Mouse (Mus musculus): ENCODE measurements around the gene Iqcg. TPM values are rescaled to one million over a fixed set of nuclear protein-coding genes. Genes with fewer than 3 reads are reported as not detected.
"Not testable (repeated sequence)": the region's sequence is repeated elsewhere in the genome, so short reads cannot be mapped to it uniquely, and the experiment has no call there.

Gene Iqcg
- total RNA-seq, 1 experiment, result 11.3 TPM

- in situ Hi-C loops (cut with MboI; ENCODE audit: low sequenced_read_pairs in 2 of 2, unreplicated experiment in 2 of 2), result not testable (repeated sequence)
- peak; percentile 85 for TF ChIP-seq ZNF384 (IDR thresholded peaks at IDR 0.05; ENCODE audit: low read depth, low read length)
These were observed 1.1 kb downstream of the Iqcg start for GRCm38 (mm10) chr16:33054927-33055326.

GRCm38 (mm10) chr16:33053141-33053540 is 2.9 kb downstream of the Iqcg start:
- DNase-seq (ENCODE audit: low read depth, low spot score), result no peak
- Histone ChIP-seq H3K4me3 (ENCODE audit: insufficient read depth in 1 of 2, low read depth in 1 of 2, low read length in 2 of 2, poor library complexity in 1 of 2, severe bottlenecking in 1 of 2) (no peak overlapping the region), H3K36me3 (ENCODE audit: control insufficient read depth, insufficient read depth, low read length, poor library complexity, severe bottlenecking) (peaks cover 7% of the 10 kb centered on the region), H3K4me1 (ENCODE audit: control insufficient read depth in 2 of 2, insufficient read depth in 2 of 2, low read length in 2 of 2, poor library complexity in 1 of 2) (no peaks in the 10 kb centered on the region; a peak in 1 of 4 replicates), H3K9ac (ENCODE audit: insufficient read depth, low read depth, low read length, poor library complexity, severe bottlenecking) (no peak overlapping the region), H3K27ac (ENCODE audit: insufficient read depth, low read depth, low read length, poor library complexity, severe bottlenecking) (no peak overlapping the region), H3K9me3 (ENCODE audit: control insufficient read depth, insufficient read depth, low read depth, low read length) (no peaks in the 10 kb centered on the region)
- no peak for TF ChIP-seq MAFK (IDR thresholded peaks at IDR 0.05; ENCODE audit: insufficient read depth, low read depth, low read length)
- TF ChIP-seq HCFC1 (IDR thresholded peaks at IDR 0.05; ENCODE audit: borderline replicate concordance, insufficient read depth, low read length), result no peak
- no peak for TF ChIP-seq CHD2 (IDR thresholded peaks at IDR 0.05; ENCODE audit: low read depth, low read length)
- no peak for TF ChIP-seq ZNF384 (IDR thresholded peaks at IDR 0.05; ENCODE audit: low read depth, low read length)
- no peak for TF ChIP-seq ZC3H11A (IDR thresholded peaks at IDR 0.05; ENCODE audit: borderline replicate concordance, low read depth, low read length)
- in situ Hi-C loops (cut with MboI; ENCODE audit: low sequenced_read_pairs in 2 of 2, unreplicated experiment in 2 of 2), result no loop called here

More at GRCm38 (mm10) chr16:33054927-33055326, 1.1 kb downstream of the Iqcg start:
- not testable (repeated sequence) for H3K9ac ChIP-seq (ENCODE audit: insufficient read depth, low read depth, low read length, poor library complexity, severe bottlenecking); H3K9me3 ChIP-seq (ENCODE audit: control insufficient read depth, insufficient read depth, low read depth, low read length); H3K4me1 ChIP-seq (ENCODE audit: control insufficient read depth in 2 of 2, insufficient read depth in 2 of 2, low read length in 2 of 2, poor library complexity in 1 of 2); DNase-seq (ENCODE audit: low read depth, low spot score); H3K4me3 ChIP-seq (ENCODE audit: insufficient read depth in 1 of 2, low read depth in 1 of 2, low read length in 2 of 2, poor library complexity in 1 of 2, severe bottlenecking in 1 of 2); H3K27ac ChIP-seq (ENCODE audit: insufficient read depth, low read depth, low read length, poor library complexity, severe bottlenecking)
- H3K36me3 ChIP-seq (ENCODE audit: control insufficient read depth, insufficient read depth, low read length, poor library complexity, severe bottlenecking), result peaks cover 24% of the 10 kb centered on the region

- H3K4me3 ChIP-seq (ENCODE audit: insufficient read depth in 1 of 2, low read depth in 1 of 2, low read length in 2 of 2, poor library complexity in 1 of 2, severe bottlenecking in 1 of 2), result peak overlapping the region; percentile 3 to 27; a peak in 2 of 4 replicates
These were observed 6.2 kb downstream of the Iqcg start for GRCm38 (mm10) chr16:33049809-33050208.

GRCm38 (mm10) chr16:33048686-33049085 is 7.3 kb downstream of the Iqcg start:
- Histone ChIP-seq H3K9me3 (ENCODE audit: control insufficient read depth, insufficient read depth, low read depth, low read length) (no peaks in the 10 kb centered on the region), H3K36me3 (ENCODE audit: control insufficient read depth, insufficient read depth, low read length, poor library complexity, severe bottlenecking) (no peaks in the 10 kb centered on the region), H3K4me1 (ENCODE audit: control insufficient read depth in 2 of 2, insufficient read depth in 2 of 2, low read length in 2 of 2, poor library complexity in 1 of 2) (no peaks in the 10 kb centered on the region), H3K27ac (ENCODE audit: insufficient read depth, low read depth, low read length, poor library complexity, severe bottlenecking) (no peak overlapping the region), H3K9ac (ENCODE audit: insufficient read depth, low read depth, low read length, poor library complexity, severe bottlenecking) (no peak overlapping the region), H3K4me3 (ENCODE audit: insufficient read depth in 1 of 2, low read depth in 1 of 2, low read length in 2 of 2, poor library complexity in 1 of 2, severe bottlenecking in 1 of 2) (no peak overlapping the region)
- DNase-seq (ENCODE audit: low read depth, low spot score), result no peak
- in situ Hi-C loops (cut with MboI; ENCODE audit: low sequenced_read_pairs in 2 of 2, unreplicated experiment in 2 of 2), result no loop called here
- TF ChIP-seq MAFK (IDR thresholded peaks at IDR 0.05; ENCODE audit: insufficient read depth, low read depth, low read length) (no peak), ZC3H11A (IDR thresholded peaks at IDR 0.05; ENCODE audit: borderline replicate concordance, low read depth, low read length) (no peak), ZNF384 (IDR thresholded peaks at IDR 0.05; ENCODE audit: low read depth, low read length) (no peak), HCFC1 (IDR thresholded peaks at IDR 0.05; ENCODE audit: borderline replicate concordance, insufficient read depth, low read length) (no peak), CHD2 (IDR thresholded peaks at IDR 0.05; ENCODE audit: low read depth, low read length) (no peak)

More at GRCm38 (mm10) chr16:33049809-33050208, 6.2 kb downstream of the Iqcg start:
- in situ Hi-C loops (cut with MboI; ENCODE audit: low sequenced_read_pairs in 2 of 2, unreplicated experiment in 2 of 2), result no loop called here
- Histone ChIP-seq H3K27ac (ENCODE audit: insufficient read depth, low read depth, low read length, poor library complexity, severe bottlenecking) (no peak overlapping the region), H3K9ac (ENCODE audit: insufficient read depth, low read depth, low read length, poor library complexity, severe bottlenecking) (no peak overlapping the region), H3K4me1 (ENCODE audit: control insufficient read depth in 2 of 2, insufficient read depth in 2 of 2, low read length in 2 of 2, poor library complexity in 1 of 2) (no peaks in the 10 kb centered on the region), H3K36me3 (ENCODE audit: control insufficient read depth, insufficient read depth, low read length, poor library complexity, severe bottlenecking) (no peaks in the 10 kb centered on the region), H3K9me3 (ENCODE audit: control insufficient read depth, insufficient read depth, low read depth, low read length) (no peaks in the 10 kb centered on the region)
- TF ChIP-seq ZC3H11A (IDR thresholded peaks at IDR 0.05; ENCODE audit: borderline replicate concordance, low read depth, low read length) (no peak), MAFK (IDR thresholded peaks at IDR 0.05; ENCODE audit: insufficient read depth, low read depth, low read length) (no peak), HCFC1 (IDR thresholded peaks at IDR 0.05; ENCODE audit: borderline replicate concordance, insufficient read depth, low read length) (no peak), CHD2 (IDR thresholded peaks at IDR 0.05; ENCODE audit: low read depth, low read length) (no peak)
- no peak for DNase-seq (ENCODE audit: low read depth, low spot score)

- no peak overlapping the region for H3K9ac ChIP-seq (ENCODE audit: insufficient read depth, low read depth, low read length, poor library complexity, severe bottlenecking)
- H3K4me1 ChIP-seq (ENCODE audit: control insufficient read depth in 2 of 2, insufficient read depth in 2 of 2, low read length in 2 of 2, poor library complexity in 1 of 2), result peaks cover 0 to 2% of the 10 kb centered on the region in 2 experiments; a peak in 1 of 4 replicates
These were observed 8.0 kb downstream of the Iqcg start for GRCm38 (mm10) chr16:33048004-33048403.

More at GRCm38 (mm10) chr16:33048004-33048403, 8.0 kb downstream of the Iqcg start:
- H3K4me3 ChIP-seq (ENCODE audit: insufficient read depth in 1 of 2, low read depth in 1 of 2, low read length in 2 of 2, poor library complexity in 1 of 2, severe bottlenecking in 1 of 2), result no peak overlapping the region
- no peak overlapping the region for H3K27ac ChIP-seq (ENCODE audit: insufficient read depth, low read depth, low read length, poor library complexity, severe bottlenecking)
- no peak for DNase-seq (ENCODE audit: low read depth, low spot score)
- H3K9me3 ChIP-seq (ENCODE audit: control insufficient read depth, insufficient read depth, low read depth, low read length), result no peaks in the 10 kb centered on the region
- in situ Hi-C loops (cut with MboI; ENCODE audit: low sequenced_read_pairs in 2 of 2, unreplicated experiment in 2 of 2), result no loop called here
- H3K36me3 ChIP-seq (ENCODE audit: control insufficient read depth, insufficient read depth, low read length, poor library complexity, severe bottlenecking), result no peaks in the 10 kb centered on the region
- TF ChIP-seq HCFC1 (IDR thresholded peaks at IDR 0.05; ENCODE audit: borderline replicate concordance, insufficient read depth, low read length) (no peak), ZC3H11A (IDR thresholded peaks at IDR 0.05; ENCODE audit: borderline replicate concordance, low read depth, low read length) (no peak), ZNF384 (IDR thresholded peaks at IDR 0.05; ENCODE audit: low read depth, low read length) (no peak), MAFK (IDR thresholded peaks at IDR 0.05; ENCODE audit: insufficient read depth, low read depth, low read length) (no peak), CHD2 (IDR thresholded peaks at IDR 0.05; ENCODE audit: low read depth, low read length) (no peak)

Data from ES-E14 (cell line).